27 mouse cellular contexts compared by ENCODE assay signal in the genomic region with DNA sequence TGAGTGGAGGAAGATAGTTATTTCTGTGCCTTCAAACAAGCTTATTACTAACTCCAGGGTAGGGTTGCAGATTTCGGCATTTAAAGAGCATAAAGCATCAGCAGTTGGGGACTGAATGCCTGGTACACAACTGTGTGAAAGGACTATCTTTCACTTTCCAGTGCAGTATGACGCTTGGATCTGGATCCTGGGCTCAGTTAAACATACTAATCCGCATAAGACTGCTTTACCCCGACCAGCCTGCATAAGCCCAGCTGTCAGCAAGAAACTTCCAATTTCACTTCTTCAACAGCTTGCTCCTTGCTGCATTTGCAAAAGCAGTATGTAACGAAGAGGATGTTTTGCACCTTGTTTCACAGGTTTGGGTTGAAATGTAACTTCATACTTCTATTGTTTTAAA.
DNase-seq lines count a peak whose midpoint lies in the region; ATAC-seq and TF ChIP-seq lines count a peak whose summit lies in the region.
"Had no signal": no experiment of that assay in that cellular context is flagged by ENCODE, and none has a peak within 500 bp of the region (broad histone marks: within the 10 kb centered on the region; RNA-seq: fewer than 3 reads in every experiment).

No protein-coding gene starts in this region.

- WGBS in limb, embryonic 13.5 days = 71% methylated on average over 5 of the region's 5 CpGs
- WGBS in stomach, embryonic 16.5 days = 46% methylated on average over 5 of the region's 5 CpGs
- 84% methylated on average over 5 of the region's 5 CpGs for WGBS in midbrain, embryonic 13.5 days

- TF ChIP-seq CTCF in left cerebral cortex, adult 2 months (IDR thresholded peaks at IDR 0.05) = no peak

- no peak for ATAC-seq in limb, embryonic 13.5 days (ENCODE audit: low FRiP score, low read depth)
- ATAC-seq in stomach, embryonic 16.5 days (ENCODE audit: insufficient read depth, low FRiP score) = no peak
- ATAC-seq in midbrain, embryonic 13.5 days = no peak
- ATAC-seq: intestine, embryonic 16.5 days; midbrain, embryonic 16.5 days had no signal

- H3K36me3 ChIP-seq in limb, embryonic 13.5 days = 0 out of 2 replicates have a peak, but pooled peaks cover 4% of the 10 kb centered on the region
- H3K36me3 ChIP-seq in stomach, embryonic 16.5 days (ENCODE audit: control insufficient read depth, insufficient read depth, low read length) = no peaks in the 10 kb centered on the region
- H3K36me3 ChIP-seq in midbrain, embryonic 13.5 days = no peaks in the 10 kb centered on the region
- H3K36me3 ChIP-seq: embryonic facial prominence, embryonic 12.5 days; hindbrain, embryonic 13.5 days; liver, embryonic 15.5 days; lung, embryonic 15.5 days had no signal

- no peak for DNase-seq in left cerebral cortex, adult 2 months (ENCODE audit: extremely low spot score in 1 of 2, low spot score in 2 of 2)
- DNase-seq in left cerebral cortex, adult 11 months (ENCODE audit: low spot score) = no peak
- peak; percentile 20 for DNase-seq in right cerebral cortex, adult 18-20 months
- no peak for DNase-seq in right cerebral cortex, postnatal 36 days (ENCODE audit: low spot score in 2 of 2)
- DNase-seq in Muller cell, postnatal 12 days (ENCODE audit: inconsistent ontology term) = no peak
- DNase-seq: adrenal gland, adult 8-10 months; cerebellum, adult 8-10 months; cerebellum, postnatal 36 days; gastrocnemius, postnatal 25 days; heart, adult 11 months; kidney, adult 8-10 months; kidney, postnatal 10 days; spleen, adult 18-20 months; thymus, postnatal 14 days had no signal

- peaks cover 70% of the 10 kb centered on the region for H3K4me1 ChIP-seq in limb, embryonic 13.5 days
- H3K4me1 ChIP-seq in stomach, embryonic 16.5 days (ENCODE audit: control insufficient read depth, insufficient read depth, low read length) = peaks cover 57% of the 10 kb centered on the region
- H3K4me1 ChIP-seq in midbrain, embryonic 13.5 days (replicated peaks) = 0 out of 2 replicates have a peak, but pooled peaks cover 5% of the 10 kb centered on the region

- no peaks in the 10 kb centered on the region for H3K9me3 ChIP-seq in limb, embryonic 13.5 days
- H3K9me3 ChIP-seq in stomach, embryonic 16.5 days (replicated peaks; ENCODE audit: control insufficient read depth, low read length) = no peaks in the 10 kb centered on the region
- no peaks in the 10 kb centered on the region for H3K9me3 ChIP-seq in midbrain, embryonic 13.5 days
- H3K9me3 ChIP-seq: embryonic facial prominence, embryonic 12.5 days; hindbrain, embryonic 13.5 days; liver, embryonic 15.5 days; lung, embryonic 15.5 days; midbrain, embryonic 10.5 days had no signal

- intact Hi-C loops in left cerebral cortex, adult 2 months (cut with DNase I) = no loop called here

- H3K27me3 ChIP-seq in limb, embryonic 13.5 days = no peaks in the 10 kb centered on the region
- H3K27me3 ChIP-seq in stomach, embryonic 16.5 days (ENCODE audit: control insufficient read depth, insufficient read depth, low read length) = no peaks in the 10 kb centered on the region
- no peaks in the 10 kb centered on the region for H3K27me3 ChIP-seq in midbrain, embryonic 13.5 days
- H3K27me3 ChIP-seq: CH12.LX; embryonic facial prominence, embryonic 12.5 days; hindbrain, embryonic 13.5 days; liver, embryonic 15.5 days; lung, embryonic 15.5 days had no signal

- H3K4me2 ChIP-seq in limb, embryonic 13.5 days (replicated peaks) = no peak overlapping the region
- 0 out of 2 replicates have a peak overlapping the region, but pooled peaks have one; percentile 4 for H3K4me2 ChIP-seq in stomach, embryonic 16.5 days (ENCODE audit: low read depth, low read length)
- no peak overlapping the region for H3K4me2 ChIP-seq in midbrain, embryonic 13.5 days (replicated peaks)
- H3K4me2 ChIP-seq: embryonic facial prominence, embryonic 12.5 days; heart, embryonic 11.5 days; hindbrain, embryonic 13.5 days; liver, embryonic 15.5 days; lung, embryonic 15.5 days had no signal

- no peak overlapping the region for H3K4me3 ChIP-seq in left cerebral cortex, adult 2 months
- H3K4me3 ChIP-seq in limb, embryonic 13.5 days = no peak overlapping the region
- H3K4me3 ChIP-seq in stomach, embryonic 16.5 days (replicated peaks; ENCODE audit: low read length) = no peak overlapping the region
- no peak overlapping the region for H3K4me3 ChIP-seq in midbrain, embryonic 13.5 days (replicated peaks)
- H3K4me3 ChIP-seq: embryonic facial prominence, embryonic 12.5 days; erythroblast, embryonic 14.5 days; hindbrain, embryonic 13.5 days; liver, embryonic 15.5 days; lung, embryonic 15.5 days; midbrain, embryonic 10.5 days had no signal

- H3K9ac ChIP-seq in limb, embryonic 13.5 days = no peak overlapping the region
- peak overlapping the region; percentile 5; the same call in 1 of the 2 replicates for H3K9ac ChIP-seq in stomach, embryonic 16.5 days (ENCODE audit: low read length)
- no peak overlapping the region for H3K9ac ChIP-seq in midbrain, embryonic 13.5 days (replicated peaks)
- H3K9ac ChIP-seq: embryonic facial prominence, embryonic 12.5 days; hindbrain, embryonic 13.5 days; liver, embryonic 15.5 days; lung, embryonic 15.5 days had no signal

- H3K27ac ChIP-seq in left cerebral cortex, adult 2 months = peak overlapping the region; percentile 28; the same call in 1 of the 2 replicates
- peak overlapping the region; percentile 15; the same call in 1 of the 2 replicates for H3K27ac ChIP-seq in limb, embryonic 13.5 days
- peak overlapping the region; percentile 54 for H3K27ac ChIP-seq in stomach, embryonic 16.5 days (ENCODE audit: low read length)
- H3K27ac ChIP-seq in midbrain, embryonic 13.5 days = no peak overlapping the region
- H3K27ac ChIP-seq: hindbrain, embryonic 13.5 days; lung, embryonic 15.5 days; midbrain, embryonic 10.5 days had no signal
